Mouse (Mus musculus) ES-E14 (cell line): ENCODE measurements around the gene Abcc1.

Experiments used
- CHD2 ChIP-seq: IDR thresholded peaks from 2 replicates; pipeline ENCODE4 v1.6.1; 2014; ENCODE audit warnings: mild to moderate bottlenecking, low read depth, low read length, inconsistent platforms
- HCFC1 ChIP-seq: IDR thresholded peaks from 2 replicates; pipeline ENCODE4 v1.6.1; 2012; ENCODE audit warnings: low read length, inconsistent platforms, borderline replicate concordance; ENCODE audit not compliant: insufficient read depth
- MAFK ChIP-seq: IDR thresholded peaks from 2 replicates; pipeline ENCODE4 v1.6.1; 2014; ENCODE audit warnings: mild to moderate bottlenecking, low read depth, low read length, inconsistent platforms; ENCODE audit not compliant: insufficient read depth
- ZC3H11A ChIP-seq: IDR thresholded peaks from 2 replicates; pipeline ENCODE4 v1.6.1; 2012; ENCODE audit warnings: low read depth, mild to moderate bottlenecking, inconsistent platforms, low read length, borderline replicate concordance
- ZNF384 ChIP-seq: IDR thresholded peaks from 2 replicates; pipeline ENCODE4 v1.6.1; 2012; ENCODE audit warnings: low read depth, low read length, inconsistent platforms

DNA sequence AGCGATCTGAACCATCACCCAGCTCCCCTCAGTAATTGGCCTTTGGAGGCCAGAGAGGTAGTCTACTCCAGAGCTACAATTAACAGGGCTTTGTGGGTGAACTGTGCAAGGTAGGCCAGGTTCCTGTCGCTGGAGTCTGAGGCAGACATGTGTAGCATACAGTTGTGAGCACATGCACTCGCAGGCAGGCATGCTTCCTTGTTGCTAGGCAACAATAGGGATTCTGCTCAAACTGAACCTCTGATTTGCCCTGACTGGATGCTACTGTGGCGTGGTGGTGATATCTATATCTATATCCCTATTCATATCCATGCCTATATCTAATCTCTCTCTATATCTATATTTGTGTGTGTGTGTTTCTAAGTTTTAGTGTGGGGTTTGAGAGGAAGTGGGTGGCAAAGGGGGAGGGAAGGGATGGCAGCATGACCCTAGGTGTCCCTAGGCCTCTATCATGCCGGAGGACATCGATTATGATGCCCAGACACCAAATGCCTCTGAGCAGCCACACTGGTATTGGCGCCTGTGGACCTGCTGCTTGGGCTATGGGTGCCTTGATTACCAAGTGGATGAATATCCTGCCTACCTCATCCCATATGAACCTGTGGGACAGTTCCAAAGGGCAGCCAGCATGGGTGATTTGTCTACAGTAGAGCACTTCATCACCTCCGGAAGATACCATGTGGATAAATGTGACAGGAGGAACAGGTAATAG, 140.4 kb downstream of the Abcc1 start:
- TF ChIP-seq MAFK (no peak), ZNF384 (no peak), HCFC1 (no peak), CHD2 (no peak), ZC3H11A (no peak)
